Mouse (Mus musculus) adrenal gland, adult 2 months (tissue): ENCODE measurements around the gene Anks1b. TPM values are rescaled to one million over a fixed set of nuclear protein-coding genes. Genes with fewer than 3 reads are reported as not detected.

Experiments
- DNase-seq: peaks from one replicate; pipeline ENCODE4 v3.0.0; 2021
- polyA plus RNA-seq: library from polyadenylated mRNA; depleted of rRNA; stranded (reverse); fragments of >200 nt; gene quantifications from 2 replicates; pipeline ENCODE4 v1.2.3, GENCODE M21; 2012
- total RNA-seq, 2 experiments: library from RNA; stranded (reverse); gene quantifications; 2 replicates each; pipeline ENCODE4 v1.2.3; 2021

Gene Anks1b
- total and polyA plus RNA-seq, 3 experiments: 0.31 to 0.86 (median 0.72) TPM

DNA sequence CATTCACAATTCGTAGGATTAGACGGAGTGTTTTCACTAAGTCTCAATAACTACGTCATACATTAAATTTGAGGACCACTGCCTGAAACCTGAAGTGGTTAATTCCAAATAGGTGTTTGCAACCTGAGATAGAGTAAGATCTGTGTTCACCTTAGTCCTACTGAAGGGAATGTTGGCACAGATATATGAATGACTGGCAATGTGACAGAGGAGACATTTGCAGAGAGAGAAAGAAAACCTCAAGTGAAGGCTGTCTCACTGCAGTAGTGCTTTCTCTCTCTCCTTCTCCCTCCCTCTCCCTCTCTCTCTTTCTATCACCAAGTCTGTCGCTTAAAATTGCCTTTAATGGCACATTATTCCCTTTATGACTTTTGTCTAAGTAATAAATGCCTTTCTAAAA, 101.1 kb downstream of the Anks1b start:
- no peak for DNase-seq

DNA sequence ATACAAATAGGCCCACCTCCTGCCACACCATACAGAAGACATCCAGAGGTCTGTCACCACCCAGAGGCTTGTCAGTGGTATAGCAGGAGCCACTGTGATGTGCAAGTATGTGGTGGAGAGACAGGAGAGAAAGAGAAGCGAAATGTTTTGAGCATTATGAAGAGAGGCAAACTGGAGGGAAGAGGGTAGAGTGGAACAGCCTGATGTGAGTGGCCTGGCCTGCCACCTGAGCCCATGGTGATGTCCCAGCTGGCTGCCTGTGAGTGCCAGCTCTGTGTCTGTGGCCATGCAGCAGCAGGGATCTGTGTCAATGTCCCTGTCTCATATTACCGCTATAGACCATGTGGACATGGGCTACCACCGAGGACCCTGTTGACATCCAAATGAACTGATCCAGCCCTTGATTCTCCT, 102.1 kb downstream of the Anks1b start:
- DNase-seq: no peak

DNA sequence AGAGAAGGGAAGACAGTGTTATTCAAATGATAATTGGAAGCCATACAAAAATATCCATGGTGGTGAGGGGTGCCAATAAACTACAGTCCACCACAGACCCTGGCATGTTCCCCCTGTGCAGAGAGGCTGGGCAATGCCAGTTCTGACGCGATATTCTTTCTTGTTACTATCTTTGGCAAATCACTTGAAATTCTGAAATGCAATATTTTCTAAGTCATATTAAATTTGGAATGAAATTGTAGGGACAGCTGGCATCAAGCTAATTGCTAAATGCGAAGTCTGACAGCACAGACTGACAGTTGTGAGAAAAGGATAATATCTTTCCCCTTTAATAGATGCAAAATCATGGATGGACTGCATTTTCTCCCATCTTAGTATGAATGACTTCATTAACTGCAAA, 103.3 kb downstream of the Anks1b start:
- DNase-seq: no peak

DNA sequence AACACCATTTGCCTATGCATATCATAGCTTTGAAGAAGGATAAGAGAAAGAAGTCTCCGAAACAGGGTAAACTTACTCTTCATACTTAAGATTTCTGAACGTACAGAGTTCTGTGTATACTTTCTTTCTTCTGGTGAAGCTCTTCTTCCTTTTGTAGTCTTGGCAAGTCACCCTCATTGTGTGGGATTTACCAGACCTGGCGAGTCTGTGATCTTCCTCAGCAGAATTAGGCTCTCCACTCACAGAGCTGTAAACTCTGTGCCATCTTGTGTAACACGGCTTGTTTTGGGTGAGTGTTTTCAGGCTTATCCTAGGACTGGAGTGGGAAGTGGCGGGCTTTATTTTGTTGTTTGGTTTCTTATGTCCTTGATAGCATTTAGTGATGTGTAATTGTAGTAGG, 120.9 kb downstream of the Anks1b start:
- no peak for DNase-seq

DNA sequence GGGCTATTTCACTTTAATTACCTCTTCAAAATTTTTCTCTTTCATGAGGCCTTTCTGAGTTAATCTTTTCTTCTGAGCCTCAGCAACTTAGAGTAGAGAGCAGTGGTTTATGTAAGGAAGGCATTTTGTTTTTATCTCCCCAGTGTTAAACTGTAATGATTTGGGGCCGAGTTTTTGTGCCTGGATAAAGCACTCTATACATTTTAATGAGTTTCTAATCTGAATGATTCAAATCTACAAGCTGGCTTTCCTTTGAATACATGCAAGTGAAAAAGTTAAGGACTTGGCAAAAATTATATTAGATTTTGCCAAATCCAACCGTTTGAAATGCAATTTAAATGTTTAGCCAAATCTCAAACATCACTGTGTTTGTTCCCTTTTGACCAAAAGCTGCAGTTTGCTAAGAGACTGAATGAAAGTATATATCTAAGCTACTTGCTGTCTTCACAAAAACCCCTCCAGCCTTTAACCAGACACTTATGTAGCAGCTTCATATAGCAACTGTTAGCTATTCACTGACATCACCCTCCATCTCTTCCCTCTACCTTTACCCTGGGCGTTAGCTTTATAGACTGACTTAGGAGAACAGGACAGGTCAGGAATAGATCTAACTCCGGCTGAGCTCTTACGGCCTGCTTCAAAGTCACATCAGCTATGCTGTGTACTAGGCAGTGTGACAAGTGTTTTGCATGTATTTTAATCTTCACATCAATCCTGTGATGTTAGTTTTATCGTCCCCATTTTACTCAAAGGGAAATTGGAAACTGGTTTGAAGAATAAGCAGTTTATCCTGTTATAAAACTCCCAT, 122.5 kb downstream of the Anks1b start:
- DNase-seq: no peak

DNA sequence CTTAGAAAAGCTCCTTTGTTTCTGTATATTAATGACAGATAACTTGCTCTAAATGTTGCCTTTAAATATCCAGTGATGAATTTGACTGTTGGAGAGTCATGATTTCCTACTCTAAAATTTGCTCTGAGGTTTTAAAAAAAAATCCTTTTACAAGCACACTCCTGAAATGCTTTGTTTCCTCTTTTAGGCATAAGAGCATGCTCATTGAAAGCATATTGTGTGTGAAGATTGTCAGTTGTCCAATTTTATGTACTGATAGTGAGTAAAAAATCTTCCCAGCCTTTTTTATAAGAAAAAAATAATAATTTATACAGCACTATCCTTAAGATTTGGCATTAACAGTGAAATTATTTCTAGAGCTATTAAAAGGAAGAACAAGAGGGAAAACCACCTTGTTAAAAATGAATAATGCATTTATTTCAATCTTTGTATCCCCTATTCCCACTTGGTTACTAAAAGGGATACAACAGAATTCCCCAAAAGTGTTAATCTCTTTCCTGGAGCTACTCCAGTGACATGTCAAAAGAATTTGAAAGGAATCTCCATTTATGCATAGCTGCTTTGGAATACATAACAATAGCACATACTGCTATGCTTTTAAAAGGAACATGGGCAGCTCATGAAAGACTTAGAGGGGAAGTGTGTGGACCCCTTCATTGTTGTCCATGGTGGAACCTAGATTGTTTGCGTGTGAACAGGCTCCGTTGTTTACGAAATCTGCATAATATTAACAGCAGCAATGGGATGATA, 130.8 kb downstream of the Anks1b start:
- no peak for DNase-seq

DNA sequence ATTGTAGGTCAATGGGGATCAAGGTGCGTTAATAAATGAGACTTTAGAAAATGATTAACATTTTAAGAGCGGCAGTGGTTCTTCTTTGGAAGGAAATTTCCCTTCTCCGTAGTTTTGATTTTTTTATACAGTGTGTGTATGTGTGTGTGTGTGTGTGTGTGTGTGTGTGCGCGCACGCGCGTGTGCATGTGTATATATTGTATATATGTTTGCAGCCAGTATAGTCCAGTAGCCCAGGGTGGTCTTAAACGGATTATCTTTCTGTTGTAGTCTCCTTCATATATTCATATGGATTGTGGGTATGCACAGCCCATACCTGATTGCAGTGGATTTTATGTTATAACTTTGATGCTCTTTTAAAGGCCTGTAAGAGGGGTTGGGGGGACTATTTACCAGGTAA, 131.6 kb downstream of the Anks1b start:
- no peak for DNase-seq

DNA sequence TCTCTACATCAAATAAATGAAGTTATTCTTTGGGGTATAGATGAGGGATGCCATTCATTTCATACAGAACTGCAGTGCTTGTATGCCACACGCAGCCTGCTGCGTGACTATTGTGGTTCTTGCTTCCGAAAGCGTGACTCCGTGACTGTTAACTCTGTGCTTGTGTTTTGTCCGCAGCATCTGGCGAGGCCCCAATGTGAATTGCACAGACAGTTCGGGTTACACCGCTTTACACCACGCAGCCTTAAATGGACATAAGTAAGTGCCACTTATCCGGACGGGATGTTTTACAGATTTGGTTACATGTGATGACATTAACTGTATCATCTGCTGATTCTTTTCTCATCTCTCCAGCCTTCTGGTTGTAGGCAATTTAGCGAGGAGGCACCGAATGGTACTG, 159.7 kb downstream of the Anks1b start:
- no peak for DNase-seq

DNA sequence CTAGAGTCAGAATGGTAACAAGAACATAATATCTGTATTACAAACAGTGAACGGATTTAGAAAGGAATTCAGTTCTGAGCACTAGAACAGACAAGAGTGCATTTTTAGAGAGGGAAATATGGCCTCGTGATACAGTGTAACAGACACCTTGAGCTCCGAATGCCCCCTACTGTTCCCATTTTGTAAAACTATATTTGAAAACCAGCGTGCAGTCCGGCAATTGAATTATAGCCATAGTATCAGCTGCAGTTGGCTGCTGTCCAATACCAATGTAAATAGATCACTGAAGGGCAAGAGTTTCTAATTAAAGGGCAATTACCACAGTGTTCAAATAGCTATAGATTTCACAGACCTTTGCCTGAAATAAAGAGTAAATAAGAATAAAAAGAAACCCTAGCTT, 170.0 kb downstream of the Anks1b start:
- no peak for DNase-seq

DNA sequence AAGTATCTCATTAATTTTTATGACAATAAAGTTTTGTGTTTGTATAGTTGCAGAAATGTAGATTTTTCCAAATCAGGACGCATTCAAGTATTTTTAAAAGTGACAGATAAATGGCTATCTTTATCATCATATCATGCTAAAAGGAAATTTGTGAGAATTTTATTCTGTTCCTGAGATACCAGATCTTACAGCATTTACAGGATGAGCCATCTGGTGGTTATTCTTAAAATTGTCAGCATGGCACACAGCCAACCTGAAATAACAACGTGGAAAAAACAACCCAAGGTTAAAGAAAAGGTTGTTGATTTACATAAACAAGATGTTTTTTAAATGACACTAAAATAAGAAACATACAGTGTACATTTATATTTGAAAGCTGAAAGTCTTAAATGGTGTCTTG, 170.5 kb downstream of the Anks1b start:
- DNase-seq: no peak

DNA sequence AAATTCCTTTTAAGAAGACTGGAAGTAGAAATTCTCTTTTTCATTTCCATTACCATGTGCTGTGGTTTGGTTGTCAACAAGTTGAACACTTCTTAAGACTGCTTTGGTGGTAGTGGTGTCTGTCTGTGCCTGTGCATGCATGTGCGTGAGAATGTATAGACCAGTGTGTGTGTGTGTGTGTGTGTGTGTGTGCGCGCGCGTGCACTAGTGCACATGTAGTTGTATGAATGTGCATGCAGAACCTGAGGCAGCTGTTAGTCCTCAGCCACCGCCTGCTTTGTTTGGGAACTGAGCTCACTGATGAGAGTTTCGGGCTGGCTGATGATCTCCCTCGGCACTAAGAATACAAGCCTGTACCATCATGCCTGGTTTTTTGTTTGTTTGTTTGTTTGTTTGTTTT, 170.9 kb downstream of the Anks1b start:
- no peak for DNase-seq

DNA sequence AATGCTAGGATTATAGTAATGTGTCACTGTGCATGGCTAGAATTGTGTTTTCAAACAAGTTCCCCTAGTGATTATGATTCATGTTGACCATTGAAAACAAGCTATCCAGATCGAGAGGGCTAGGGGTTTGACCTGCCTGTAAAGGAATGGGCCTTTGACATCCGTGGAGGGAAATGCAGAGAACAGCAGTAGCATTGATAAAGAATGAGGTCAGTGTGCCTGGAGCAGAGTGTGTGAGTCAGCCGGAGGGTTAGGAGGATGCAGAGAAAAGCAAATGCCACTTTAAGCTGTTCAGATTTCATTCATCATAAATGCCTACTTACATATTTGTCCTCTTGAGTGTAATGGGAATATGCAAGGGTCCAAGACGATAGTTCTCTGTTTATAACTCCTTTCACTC, 195.3 kb downstream of the Anks1b start:
- DNase-seq: no peak

DNA sequence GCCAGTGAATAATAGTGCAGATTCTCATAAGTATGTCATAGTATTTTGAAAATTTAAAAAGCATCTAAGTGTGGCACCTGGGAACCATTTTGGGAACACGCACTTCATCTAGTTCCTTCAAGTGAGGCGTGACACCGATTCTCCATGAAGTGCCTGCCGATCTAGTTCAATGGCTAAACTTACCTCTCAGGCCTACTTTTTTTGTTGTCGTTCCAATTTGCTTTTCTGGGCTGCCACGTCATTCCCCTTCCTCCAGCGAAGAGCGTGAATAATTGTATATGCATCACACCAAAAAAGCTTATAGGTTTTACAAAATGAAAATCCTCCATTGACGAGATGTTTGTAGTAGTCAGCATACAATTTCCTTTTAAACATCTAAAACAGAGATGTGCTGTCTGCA, 204.6 kb downstream of the Anks1b start:
- no peak for DNase-seq

DNA sequence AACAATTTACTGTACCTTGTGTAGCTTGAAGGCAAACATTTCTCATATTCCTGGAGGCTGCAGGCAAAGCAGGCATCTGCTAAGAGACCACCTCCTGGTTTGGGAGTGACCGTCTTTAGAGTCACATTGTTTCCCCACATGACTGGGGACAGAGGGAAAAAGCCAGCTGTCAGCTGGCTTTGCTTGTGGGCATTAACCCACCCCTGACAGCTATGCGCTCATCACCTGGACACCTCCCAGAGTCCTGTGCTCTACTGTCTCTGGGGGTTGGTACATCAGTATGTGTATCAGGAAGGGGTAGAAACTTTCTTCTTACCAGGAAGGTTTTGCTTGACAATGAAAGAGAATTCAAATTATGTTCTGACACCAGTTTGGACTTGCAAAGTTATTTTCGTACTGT, 207.8 kb downstream of the Anks1b start:
- DNase-seq: no peak

DNA sequence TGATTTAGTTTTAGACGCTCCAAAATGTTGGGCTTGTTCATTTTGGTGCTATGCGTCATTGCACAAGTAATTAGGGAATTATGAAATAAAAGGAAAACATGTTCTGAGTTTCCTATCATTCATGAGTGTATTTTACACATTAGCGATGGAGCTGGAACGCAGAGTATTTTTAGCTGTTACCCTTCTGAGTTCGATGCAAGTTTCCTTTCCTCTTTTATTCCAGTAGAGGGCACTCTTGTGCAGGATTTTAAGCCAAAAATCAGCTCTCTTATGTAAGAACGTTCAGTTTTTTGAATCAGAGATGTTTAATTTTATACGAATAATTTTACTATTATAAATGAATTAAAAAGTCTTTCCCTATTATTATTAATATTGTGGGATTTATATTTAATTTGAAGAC, 208.3 kb downstream of the Anks1b start:
- no peak for DNase-seq

DNA sequence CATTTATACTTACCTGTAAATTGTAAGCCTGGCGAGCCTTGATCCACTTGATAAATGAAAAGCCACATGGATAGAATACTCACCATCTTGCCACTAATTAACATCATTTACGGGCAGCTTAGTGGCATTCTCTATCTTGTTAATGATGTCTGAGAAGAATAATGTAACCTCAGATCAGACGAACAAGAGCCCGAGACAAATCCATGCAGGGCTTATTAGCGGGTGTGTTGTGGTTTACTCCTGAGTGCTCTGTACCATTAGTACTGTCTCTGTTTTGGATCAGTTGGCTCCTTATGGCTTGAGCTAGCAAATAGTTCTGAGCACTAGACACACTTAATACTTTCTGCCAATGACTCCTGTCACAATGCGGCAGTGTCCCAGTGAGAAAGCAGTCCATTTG, 220.6 kb downstream of the Anks1b start:
- DNase-seq: no peak

DNA sequence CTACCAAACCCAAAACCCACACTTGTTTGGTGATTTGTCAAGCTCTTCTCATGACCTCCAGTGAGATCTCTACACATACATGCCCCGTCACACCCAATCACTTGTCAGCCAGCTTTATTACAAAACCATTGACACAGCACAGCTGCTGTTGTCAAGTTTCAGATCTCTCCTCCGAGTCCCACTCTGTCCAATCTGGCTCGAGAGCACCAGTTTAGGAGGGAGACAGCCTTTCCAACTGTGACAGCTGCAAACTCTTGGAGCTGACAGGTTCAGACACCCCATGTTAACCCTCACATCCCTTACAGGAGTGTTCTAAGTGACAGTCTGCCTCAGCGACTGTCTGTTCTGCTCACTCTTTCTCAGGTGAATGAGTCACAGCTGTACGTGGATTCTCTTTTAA, 239.4 kb downstream of the Anks1b start:
- DNase-seq: no peak

DNA sequence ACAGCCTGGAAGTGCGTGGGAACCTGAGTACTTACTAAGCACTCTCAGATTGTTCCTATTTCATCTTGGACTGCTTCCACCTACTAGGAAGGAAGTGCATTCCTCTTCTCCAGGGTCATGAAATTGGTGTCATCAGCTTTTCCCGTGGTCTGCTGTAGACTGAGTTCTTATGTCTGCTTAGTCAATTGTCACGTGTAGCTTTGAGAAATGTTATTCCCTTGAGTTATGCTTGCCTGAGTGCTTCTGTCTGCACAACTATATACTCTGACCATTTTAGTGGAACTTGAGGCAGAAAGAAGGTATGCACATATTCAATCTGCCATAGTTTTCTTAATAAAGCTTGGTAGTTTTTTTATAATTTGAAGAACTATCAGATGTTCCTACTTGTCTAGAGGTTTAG, 243.6 kb downstream of the Anks1b start:
- DNase-seq: no peak

DNA sequence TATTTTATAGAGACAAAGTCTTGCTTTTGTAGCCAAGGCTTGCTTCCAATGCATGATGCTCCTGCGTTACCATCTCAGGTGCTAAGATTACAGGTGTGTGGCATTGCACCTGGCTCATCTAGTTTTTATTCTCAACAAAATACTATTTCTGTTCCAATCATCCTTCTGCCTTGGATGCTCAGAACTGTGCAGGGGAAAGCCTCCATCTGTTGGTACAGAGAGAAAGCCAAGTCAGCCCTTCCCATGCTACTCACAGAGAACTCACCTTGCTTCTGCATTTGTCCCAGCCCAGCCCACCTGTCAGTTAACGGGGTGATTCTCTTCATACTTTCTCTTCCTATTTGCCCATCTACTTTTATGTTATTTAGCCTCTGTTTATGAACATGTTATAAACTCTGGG, 244.5 kb downstream of the Anks1b start:
- no peak for DNase-seq

DNA sequence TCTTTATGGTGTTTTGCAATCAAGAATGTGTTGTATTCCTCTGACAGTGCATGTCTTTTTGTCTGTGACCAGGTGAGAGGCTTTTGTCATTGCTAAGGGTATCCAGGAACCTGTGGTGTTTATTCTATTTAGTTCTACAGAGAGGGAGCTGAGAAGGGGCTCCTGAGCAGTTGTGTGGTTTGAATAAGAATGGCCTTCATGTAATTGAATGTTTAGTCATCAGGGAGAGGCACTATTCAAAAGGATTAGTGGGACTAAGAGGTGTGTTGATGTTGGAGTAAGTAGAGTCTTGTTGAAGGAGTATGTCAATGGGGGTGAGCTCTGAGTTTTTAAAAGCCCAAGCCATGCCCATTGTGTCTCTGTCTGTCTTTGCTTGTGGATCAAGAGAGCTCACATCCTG, 264.2 kb downstream of the Anks1b start:
- DNase-seq: no peak

DNA sequence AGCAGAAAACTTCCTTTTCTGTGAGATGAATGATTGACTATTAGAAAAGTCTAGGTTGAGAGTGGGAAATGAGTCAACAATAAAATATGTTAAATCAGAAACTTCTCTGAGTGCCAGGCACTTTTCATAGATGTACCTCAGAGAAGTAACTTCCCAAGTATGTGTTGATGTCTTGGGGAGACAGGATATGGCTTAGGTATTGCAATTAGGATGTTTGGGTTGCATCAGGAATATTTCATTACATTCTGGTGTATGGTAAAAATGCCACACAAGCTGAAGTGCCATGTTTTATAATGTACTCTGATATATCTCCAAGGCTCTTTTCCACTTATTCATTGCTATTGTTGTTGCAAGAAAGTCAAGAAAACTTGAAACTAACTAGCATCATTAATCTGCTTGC, 267.6 kb downstream of the Anks1b start:
- no peak for DNase-seq

DNA sequence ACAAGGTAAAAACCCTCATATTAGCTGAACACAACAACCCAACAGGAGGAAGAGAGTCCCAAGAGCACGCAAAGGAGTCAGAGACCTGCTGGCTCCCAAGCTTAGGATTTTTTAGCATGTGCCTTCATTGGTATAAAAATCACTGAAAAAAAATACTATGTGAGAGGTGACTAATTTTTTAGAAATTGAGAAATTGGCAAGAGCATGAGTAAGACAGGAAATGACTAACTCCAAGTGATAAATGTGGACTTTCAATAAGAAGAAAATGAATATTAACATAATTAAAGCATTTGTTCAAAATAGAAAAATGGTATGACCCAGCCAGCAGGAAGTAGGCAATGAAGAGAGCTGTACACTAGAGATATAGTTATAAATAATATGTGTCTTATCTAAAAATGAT, 271.1 kb downstream of the Anks1b start:
- DNase-seq: no peak

DNA sequence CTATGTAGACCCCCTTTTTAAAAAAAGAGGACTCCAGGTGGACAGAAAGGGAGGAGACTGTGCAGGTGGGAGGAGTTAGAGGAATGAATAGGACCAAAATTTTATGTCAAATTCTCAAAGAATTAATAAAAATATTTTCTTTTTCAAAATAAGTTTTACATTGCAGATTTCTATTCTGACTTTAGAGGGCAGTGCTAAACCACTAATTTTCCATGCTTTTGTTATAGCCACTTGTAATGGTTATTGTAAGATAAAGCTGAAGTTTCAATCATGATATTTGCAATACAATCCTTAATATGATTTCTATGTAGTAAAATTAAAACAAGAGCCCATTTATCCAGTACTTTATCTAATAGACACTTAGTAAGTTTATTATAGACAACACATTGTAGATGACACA, 278.2 kb downstream of the Anks1b start:
- DNase-seq: no peak
